8 mouse cellular contexts compared by ENCODE assay signal in the genomic region with DNA sequence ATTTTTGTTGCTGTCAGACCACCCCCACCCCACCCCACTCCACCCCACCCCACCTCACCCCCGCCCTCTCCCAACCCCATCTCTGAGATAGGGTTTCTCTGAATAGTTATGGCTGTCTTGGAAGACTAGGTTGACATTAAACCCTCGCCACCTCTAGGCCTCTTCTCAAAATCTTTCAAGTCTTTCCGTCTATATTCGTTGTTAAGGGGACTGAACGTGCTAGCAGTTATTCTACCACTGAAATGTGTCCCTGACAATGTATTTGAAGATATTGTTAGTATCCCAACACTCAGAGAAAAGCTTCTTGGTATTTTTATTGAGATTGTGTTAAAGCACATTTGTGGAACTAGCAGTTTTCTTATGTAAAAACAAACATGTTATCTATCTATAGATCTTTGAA. TPM values are rescaled to one million over a fixed set of nuclear protein-coding genes. Genes with fewer than 3 reads are reported as not detected.
A peak's percentile ranks its signal among the peaks of the same experiment; 100 is the strongest.
DNase-seq lines count a peak whose midpoint lies in the region; ATAC-seq lines count a peak whose summit lies in the region.

No protein-coding gene starts in this region.

- H3K27me3 ChIP-seq in kidney, embryonic 16.5 days (ENCODE audit: insufficient read depth, low read length): no peaks in the 10 kb centered on the region
- no peaks in the 10 kb centered on the region for H3K27me3 ChIP-seq in hindbrain, embryonic 14.5 days (ENCODE audit: control insufficient read depth, insufficient read depth, low read length)
- H3K27me3 ChIP-seq in midbrain, embryonic 13.5 days: no peaks in the 10 kb centered on the region

- H3K9me3 ChIP-seq in kidney, embryonic 16.5 days (ENCODE audit: low read length): no peaks in the 10 kb centered on the region
- no peaks in the 10 kb centered on the region for H3K9me3 ChIP-seq in hindbrain, embryonic 14.5 days (ENCODE audit: control insufficient read depth, low read length)
- H3K9me3 ChIP-seq in midbrain, embryonic 13.5 days: no peaks in the 10 kb centered on the region

- no peak for DNase-seq in kidney, postnatal 36 days
- peak; percentile 58 for DNase-seq in adipocyte (ENCODE audit: low spot score)
- no peak for DNase-seq in hindbrain, embryonic 14.5 days (ENCODE audit: low spot score)
- DNase-seq in cerebellum, adult 11-12 months: no peak
- DNase-seq in retina, embryonic 14.5 days (ENCODE audit: low spot score): no peak
- no peak for DNase-seq in cerebellum, postnatal 10 days

- 59% methylated on average over 5 of the region's 5 CpGs for WGBS in kidney, embryonic 16.5 days
- WGBS in hindbrain, embryonic 14.5 days: 78% methylated on average over 5 of the region's 5 CpGs
- WGBS in midbrain, embryonic 13.5 days: 64% methylated on average over 5 of the region's 5 CpGs

- peak overlapping the region; percentile 84 for H3K4me2 ChIP-seq in kidney, embryonic 16.5 days (replicated peaks; ENCODE audit: low read depth, low read length)
- peak overlapping the region; percentile 97; the same call in 1 of the 2 replicates for H3K4me2 ChIP-seq in hindbrain, embryonic 14.5 days (replicated peaks)
- peak overlapping the region; percentile 100; the same call in 1 of the 2 replicates for H3K4me2 ChIP-seq in midbrain, embryonic 13.5 days (replicated peaks)

- H3K27ac ChIP-seq in kidney, embryonic 16.5 days (ENCODE audit: low read length): no peak overlapping the region; the same call in 1 of the 2 replicates
- H3K27ac ChIP-seq in hindbrain, embryonic 14.5 days: no peak overlapping the region
- no peak overlapping the region for H3K27ac ChIP-seq in midbrain, embryonic 13.5 days

- H3K36me3 ChIP-seq in kidney, embryonic 16.5 days (ENCODE audit: insufficient read depth, low read length): no peaks in the 10 kb centered on the region
- H3K36me3 ChIP-seq in hindbrain, embryonic 14.5 days (replicated peaks; ENCODE audit: control insufficient read depth, insufficient read depth): no peaks in the 10 kb centered on the region
- no peaks in the 10 kb centered on the region for H3K36me3 ChIP-seq in midbrain, embryonic 13.5 days

- peak overlapping the region; percentile 58; the same call in 1 of the 2 replicates for H3K4me3 ChIP-seq in kidney, embryonic 16.5 days (ENCODE audit: low read length)
- no peak overlapping the region for H3K4me3 ChIP-seq in hindbrain, embryonic 14.5 days (replicated peaks; ENCODE audit: low read length)
- H3K4me3 ChIP-seq in midbrain, embryonic 13.5 days (replicated peaks): no peak overlapping the region

- no peak for ATAC-seq in kidney, embryonic 16.5 days (ENCODE audit: low FRiP score, low TSS enrichment)
- no peak for ATAC-seq in hindbrain, embryonic 14.5 days (ENCODE audit: low FRiP score)
- no peak for ATAC-seq in midbrain, embryonic 13.5 days

- peaks cover 18% of the 10 kb centered on the region for H3K4me1 ChIP-seq in kidney, embryonic 16.5 days (ENCODE audit: insufficient read depth, low read length)
- peaks cover 16% of the 10 kb centered on the region for H3K4me1 ChIP-seq in hindbrain, embryonic 14.5 days (replicated peaks; ENCODE audit: control insufficient read depth, insufficient read depth, low read length)
- H3K4me1 ChIP-seq in midbrain, embryonic 13.5 days (replicated peaks): peaks cover 33% of the 10 kb centered on the region

- no peak overlapping the region for H3K9ac ChIP-seq in kidney, embryonic 16.5 days (replicated peaks; ENCODE audit: low read length)
- H3K9ac ChIP-seq in hindbrain, embryonic 14.5 days: no peak overlapping the region
- no peak overlapping the region for H3K9ac ChIP-seq in midbrain, embryonic 13.5 days (replicated peaks)

RNA-seq across cellular contexts. Expression of a gene that starts 2.3 kb away (rescaled TPM):
- 25.6 and 28.3 TPM in 2 replicates for polyA plus RNA-seq in kidney, embryonic 16.5 days (2015; fragmentation: Nextera tagmentation; extraction: Ambion mirVana)
- 7.2 and 8.3 TPM in 2 replicates for polyA plus RNA-seq in hindbrain, embryonic 14.5 days (2014; fragmentation: Nextera tagmentation; extraction: Ambion mirVana)
- polyA plus RNA-seq in midbrain, embryonic 13.5 days (2015; fragmentation: Nextera tagmentation; extraction: Ambion mirVana): 9.8 and 11.1 TPM in 2 replicates

RNA-seq across cellular contexts. Expression of a gene that starts 4.5 kb away (rescaled TPM):
- 6.8 and 9.7 TPM in 2 replicates for polyA plus RNA-seq in kidney, embryonic 16.5 days (2015; fragmentation: Nextera tagmentation; extraction: Ambion mirVana)
- 1.1 TPM in 1 of 2 replicates, not detected in the other for polyA plus RNA-seq in hindbrain, embryonic 14.5 days (2014; fragmentation: Nextera tagmentation; extraction: Ambion mirVana)
- polyA plus RNA-seq in midbrain, embryonic 13.5 days (2015; fragmentation: Nextera tagmentation; extraction: Ambion mirVana): 3.2 and 4.4 TPM in 2 replicates

RNA-seq across cellular contexts. Expression of a gene that starts 5.6 kb away (rescaled TPM):
- 2.1 and 2.5 TPM in 2 replicates for polyA plus RNA-seq in kidney, embryonic 16.5 days (2015; fragmentation: Nextera tagmentation; extraction: Ambion mirVana)
- polyA plus RNA-seq in hindbrain, embryonic 14.5 days (2014; fragmentation: Nextera tagmentation; extraction: Ambion mirVana): 0.64 TPM in 1 of 2 replicates, not detected in the other
- 2.8 and 3.2 TPM in 2 replicates for polyA plus RNA-seq in midbrain, embryonic 13.5 days (2015; fragmentation: Nextera tagmentation; extraction: Ambion mirVana)

RNA-seq across cellular contexts. Expression of a gene that starts 10.0 kb away (rescaled TPM):
- polyA plus RNA-seq in kidney, embryonic 16.5 days (2015; fragmentation: Nextera tagmentation; extraction: Ambion mirVana): 33.6 and 37.8 TPM in 2 replicates
- 6.7 and 9.8 TPM in 2 replicates for polyA plus RNA-seq in hindbrain, embryonic 14.5 days (2014; fragmentation: Nextera tagmentation; extraction: Ambion mirVana)
- polyA plus RNA-seq in midbrain, embryonic 13.5 days (2015; fragmentation: Nextera tagmentation; extraction: Ambion mirVana): 28.4 and 31.0 TPM in 2 replicates

RNA-seq across cellular contexts. Expression of a gene that starts 11.2 kb away (rescaled TPM):
- polyA plus RNA-seq in kidney, embryonic 16.5 days (2015; fragmentation: Nextera tagmentation; extraction: Ambion mirVana): 8.8 and 13.2 TPM in 2 replicates
- polyA plus RNA-seq in hindbrain, embryonic 14.5 days (2014; fragmentation: Nextera tagmentation; extraction: Ambion mirVana): 1.1 and 1.8 TPM in 2 replicates
- 6.3 and 8.7 TPM in 2 replicates for polyA plus RNA-seq in midbrain, embryonic 13.5 days (2015; fragmentation: Nextera tagmentation; extraction: Ambion mirVana)
